Mouse (Mus musculus): ENCODE data around the gene Olfr1280. TPM values are rescaled to one million over a fixed set of nuclear protein-coding genes. Genes with fewer than 3 reads are reported as not detected.
"Not testable (repeated sequence)": the region's sequence is repeated elsewhere in the genome, so short reads cannot be mapped to it uniquely, and the experiment has no call there.

The Olfr1280 gene
- total RNA-seq (2021), result not detected

- DNase-seq (ENCODE audit: low spot score), result no peak
- intact Hi-C loops (cut with DNase I), result no loop called here
These were observed at the start of gene Olfr1280 for GRCm38 (mm10) chr2:111313717-111314116. Olfr1280 (plus strand) TSS chr2:111314017.

GRCm38 (mm10) chr2:111274006-111274405 is 39.8 kb upstream of the Olfr1280 start, which contains the start of gene Olfr1277:
Olfr1277 (minus strand) TSS chr2:111274106.
- no peak for DNase-seq (ENCODE audit: low spot score)
- intact Hi-C loops (cut with DNase I), result no loop called here

- DNase-seq (ENCODE audit: low spot score), result no peak
- intact Hi-C loops (cut with DNase I), result no loop called here
These were observed 24.0 kb upstream of the Olfr1280 start, which contains the start of gene Olfr1278 for GRCm38 (mm10) chr2:111289836-111290235. Olfr1278 (plus strand) TSS chr2:111290136.

GRCm38 (mm10) chr2:111298541-111298940 is 15.3 kb upstream of the Olfr1280 start:
- intact Hi-C loops (cut with DNase I), result no loop called here
- DNase-seq (ENCODE audit: low spot score), result no peak

- intact Hi-C loops (cut with DNase I), result no loop called here
These were observed 13.4 kb upstream of the Olfr1280 start, which contains the start of gene Olfr1279 for GRCm38 (mm10) chr2:111300374-111300773. Olfr1279 (plus strand) TSS chr2:111300635.

GRCm38 (mm10) chr2:111326220-111326619 is 12.4 kb downstream of the Olfr1280 start, which contains the start of gene Olfr1281:
Olfr1281 (plus strand) TSS chr2:111326520.
- intact Hi-C loops (cut with DNase I), result no loop called here

More at GRCm38 (mm10) chr2:111300374-111300773, 13.4 kb upstream of the Olfr1280 start, which contains the start of gene Olfr1279:
- no peak for DNase-seq (ENCODE audit: low spot score)

GRCm38 (mm10) chr2:111333721-111334120 is 19.9 kb downstream of the Olfr1280 start:
- intact Hi-C loops (cut with DNase I); DNase-seq (ENCODE audit: low spot score): not testable (repeated sequence)

More at GRCm38 (mm10) chr2:111326220-111326619, 12.4 kb downstream of the Olfr1280 start, which contains the start of gene Olfr1281:
- DNase-seq (ENCODE audit: low spot score), result no peak

GRCm38 (mm10) chr2:111335976-111336375 is 22.2 kb downstream of the Olfr1280 start, which contains the start of gene Olfr1282:
Olfr1282 (minus strand) TSS chr2:111336076.
- intact Hi-C loops (cut with DNase I), result no loop called here
- no peak for DNase-seq (ENCODE audit: low spot score)

GRCm38 (mm10) chr2:111366490-111366889 is 52.7 kb downstream of the Olfr1280 start, which contains the start of gene Olfr1283:
Olfr1283 (plus strand) TSS chr2:111366790.
- no peak for DNase-seq (ENCODE audit: low spot score)
- intact Hi-C loops (cut with DNase I), result no loop called here

- intact Hi-C loops (cut with DNase I), result no loop called here
- no peak for DNase-seq (ENCODE audit: low spot score)
These were observed 61.4 kb downstream of the Olfr1280 start, which contains the start of gene Olfr1284 for GRCm38 (mm10) chr2:111375222-111375621. Olfr1284 (plus strand) TSS chr2:111375522.

Other genes starting within 250 kb of the Olfr1280 start
- not detected for gene Gm13941, start 208.0 kb upstream of the Olfr1280 start, total RNA-seq (2021)
- not detected for gene Gm15130, start 161.1 kb upstream of the Olfr1280 start, total RNA-seq (2021)
- not detected for gene 4930430A15Rik, start 84.4 kb upstream of the Olfr1280 start, total RNA-seq (2021)
- gene Olfr1275, start 78.7 kb upstream of the Olfr1280 start, total RNA-seq (2021), result not detected
- not detected for gene Olfr1276, start 59.5 kb upstream of the Olfr1280 start, total RNA-seq (2021)
- not detected for gene Olfr1277, start 39.9 kb upstream of the Olfr1280 start, total RNA-seq (2021)
- gene Olfr1278, start 23.9 kb upstream of the Olfr1280 start, total RNA-seq (2021), result not detected
- not detected for gene Olfr1279, start 13.4 kb upstream of the Olfr1280 start, total RNA-seq (2021)
- gene Olfr1281, start 12.5 kb downstream of the Olfr1280 start, total RNA-seq (2021), result not detected
- gene Olfr1282, start 22.1 kb downstream of the Olfr1280 start, total RNA-seq (2021), result not detected
- gene Olfr1283, start 52.8 kb downstream of the Olfr1280 start, total RNA-seq (2021), result not detected
- gene Olfr1284, start 61.5 kb downstream of the Olfr1280 start, total RNA-seq (2021), result not detected
- not detected for gene Olfr1286, start 109.1 kb downstream of the Olfr1280 start, total RNA-seq (2021)
- not detected for gene Olfr1287, start 135.1 kb downstream of the Olfr1280 start, total RNA-seq (2021)
- not detected for gene Olfr1288, start 160.1 kb downstream of the Olfr1280 start, total RNA-seq (2021)
- gene Olfr1289, start 166.8 kb downstream of the Olfr1280 start, total RNA-seq (2021), result not detected
- gene Olfr1290, start 179.8 kb downstream of the Olfr1280 start, total RNA-seq (2021), result not detected
- gene Olfr1291-ps1, start 183.2 kb downstream of the Olfr1280 start, total RNA-seq (2021), result not detected
- gene Olfr1293-ps, start 211.2 kb downstream of the Olfr1280 start, total RNA-seq (2021), result not detected
- gene Olfr1294, start 226.3 kb downstream of the Olfr1280 start, total RNA-seq (2021), result not detected